Mouse (Mus musculus): ENCODE measurements around the gene Agap2. TPM values are rescaled to one million over a fixed set of nuclear protein-coding genes. Genes with fewer than 3 reads are reported as not detected.

Agap2 gene
- polyA plus RNA-seq, 1 experiment from 2014 or later, result 0.32 TPM

Other genes starting within 250 kb of the Agap2 start
- 10.3 and 11.3 TPM in 2 replicates for gene Atp23, start 173.9 kb upstream of the Agap2 start, polyA plus RNA-seq (2015; fragmentation: Nextera tagmentation; extraction: Ambion mirVana)
- gene Ctdsp2, start 96.6 kb upstream of the Agap2 start, polyA plus RNA-seq (2015; fragmentation: Nextera tagmentation; extraction: Ambion mirVana), result 38.2 and 41.8 TPM in 2 replicates
- 0.27 and 0.84 TPM in 2 replicates for gene Avil, start 74.6 kb upstream of the Agap2 start, polyA plus RNA-seq (2015; fragmentation: Nextera tagmentation; extraction: Ambion mirVana)
- 89.3 and 93.4 TPM in 2 replicates for gene Tsfm, start 44.4 kb upstream of the Agap2 start, polyA plus RNA-seq (2015; fragmentation: Nextera tagmentation; extraction: Ambion mirVana)
- gene Mettl1, start 33.9 kb upstream of the Agap2 start, polyA plus RNA-seq (2015; fragmentation: Nextera tagmentation; extraction: Ambion mirVana), result 28.3 and 30.6 TPM in 2 replicates
- gene Eef1akmt3, start 33.8 kb upstream of the Agap2 start, polyA plus RNA-seq (2015; fragmentation: Nextera tagmentation; extraction: Ambion mirVana), result 0.16 and 0.37 TPM in 2 replicates
- 0.08 and 0.14 TPM in 2 replicates for gene Cyp27b1, start 27.0 kb upstream of the Agap2 start, polyA plus RNA-seq (2015; fragmentation: Nextera tagmentation; extraction: Ambion mirVana)
- gene March9, start 15.1 kb upstream of the Agap2 start, polyA plus RNA-seq (2015; fragmentation: Nextera tagmentation; extraction: Ambion mirVana), result 0.12 and 0.32 TPM in 2 replicates
- 834 and 885 TPM in 2 replicates for gene Cdk4, start 11.8 kb upstream of the Agap2 start, polyA plus RNA-seq (2015; fragmentation: Nextera tagmentation; extraction: Ambion mirVana)
- 110 and 112 TPM in 2 replicates for gene Tspan31, start 5.0 kb upstream of the Agap2 start, polyA plus RNA-seq (2015; fragmentation: Nextera tagmentation; extraction: Ambion mirVana)
- 55.9 and 57.5 TPM in 2 replicates for gene Os9, start 45.8 kb downstream of the Agap2 start, polyA plus RNA-seq (2015; fragmentation: Nextera tagmentation; extraction: Ambion mirVana)
- 3.4 and 6.5 TPM in 2 replicates for gene B4galnt1, start 89.9 kb downstream of the Agap2 start, polyA plus RNA-seq (2015; fragmentation: Nextera tagmentation; extraction: Ambion mirVana)
- gene Slc26a10, start 105.4 kb downstream of the Agap2 start, polyA plus RNA-seq (2015; fragmentation: Nextera tagmentation; extraction: Ambion mirVana), result 16.2 and 17.6 TPM in 2 replicates
- gene Arhgef25, start 114.8 kb downstream of the Agap2 start, polyA plus RNA-seq (2015; fragmentation: Nextera tagmentation; extraction: Ambion mirVana), result 26.0 and 27.0 TPM in 2 replicates
- 69.9 and 72.5 TPM in 2 replicates for gene Dtx3, start 120.4 kb downstream of the Agap2 start, polyA plus RNA-seq (2015; fragmentation: Nextera tagmentation; extraction: Ambion mirVana)
- gene Pip4k2c, start 136.3 kb downstream of the Agap2 start, polyA plus RNA-seq (2015; fragmentation: Nextera tagmentation; extraction: Ambion mirVana), result 26.3 and 27.2 TPM in 2 replicates
- 0.36 and 0.70 TPM in 2 replicates for gene Kif5a, start 188.1 kb downstream of the Agap2 start, polyA plus RNA-seq (2015; fragmentation: Nextera tagmentation; extraction: Ambion mirVana)
- 148 and 152 TPM in 2 replicates for gene Dctn2, start 191.1 kb downstream of the Agap2 start, polyA plus RNA-seq (2015; fragmentation: Nextera tagmentation; extraction: Ambion mirVana)
- gene Mbd6, start 213.7 kb downstream of the Agap2 start, polyA plus RNA-seq (2015; fragmentation: Nextera tagmentation; extraction: Ambion mirVana), result 11.4 and 11.7 TPM in 2 replicates
- gene Mars, start 236.5 kb downstream of the Agap2 start, polyA plus RNA-seq (2015; fragmentation: Nextera tagmentation; extraction: Ambion mirVana), result 80.4 and 81.2 TPM in 2 replicates
- gene Arhgap9, start 246.7 kb downstream of the Agap2 start, polyA plus RNA-seq (2015; fragmentation: Nextera tagmentation; extraction: Ambion mirVana), result 7.5 and 15.9 TPM in 2 replicates

All from heart, embryonic 16.5 days (tissue).